Mouse (Mus musculus) liver, postnatal 0 days (tissue): ENCODE data around the gene Fbxl18.

Source experiments
- CTCF ChIP-seq: sonication (generic); IDR thresholded peaks from 2 replicates; pipeline ENCODE4 v1.5.1; 2016; ENCODE audit warnings: antibody characterized with exemption, low read depth
- EP300 ChIP-seq: IDR thresholded peaks from 2 replicates; pipeline ENCODE4 v1.6.1; 2016; ENCODE audit warnings: antibody characterized with exemption, low read depth, mild to moderate bottlenecking

DNA sequence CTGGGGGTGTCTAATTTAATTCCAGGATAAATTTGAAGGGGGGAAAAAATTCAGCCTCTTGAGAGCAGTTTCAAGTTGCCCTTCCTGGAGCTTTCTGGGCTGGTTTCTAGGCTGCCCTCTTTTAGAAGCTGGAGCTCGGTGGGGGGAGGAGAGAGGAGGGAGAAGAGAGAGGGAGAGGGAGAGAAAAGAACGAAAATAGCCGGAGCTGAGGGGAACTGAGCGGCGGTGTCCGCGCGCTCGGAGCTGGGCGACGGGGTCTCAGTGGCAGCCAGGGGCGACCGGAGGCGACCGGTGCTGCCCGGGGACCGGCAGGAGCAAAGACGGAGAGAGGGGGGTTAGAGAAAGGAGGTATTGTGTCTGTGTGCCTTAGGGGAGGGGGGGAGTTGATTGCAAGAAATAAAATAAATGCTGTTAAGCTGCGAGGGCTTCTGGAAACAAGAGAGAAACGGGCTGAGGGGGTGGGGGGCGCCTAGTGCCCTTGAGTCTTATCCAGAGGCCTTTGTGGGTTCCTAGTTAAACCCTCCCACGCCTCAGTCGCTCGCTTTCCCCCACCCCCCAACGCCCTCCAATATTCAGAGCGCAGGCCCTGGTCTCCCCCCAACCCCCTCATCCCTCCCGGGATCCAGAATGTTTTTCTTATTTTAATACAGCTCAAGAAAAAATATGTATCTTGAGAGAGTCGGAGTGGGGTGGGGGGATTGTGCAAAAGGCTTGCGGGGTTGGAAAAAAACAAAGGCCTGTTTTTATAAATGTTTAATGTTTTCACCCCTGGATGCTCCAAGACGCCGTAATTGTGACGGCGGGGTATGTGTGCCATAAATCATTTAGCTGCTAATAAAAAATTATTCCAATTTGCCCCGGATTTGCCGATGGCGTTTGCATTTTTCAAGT is 75.6 kb downstream of the Fbxl18 start:
- no peak for TF ChIP-seq CTCF
- 0 out of 2 replicates have a peak, but pooled peaks have one; percentile 4 for TF ChIP-seq EP300
